Comparison of ENCODE assay signal across 8 mouse cellular contexts in genomic region chr5:30154474-30155394, GRCm38 (mm10). TPM values are rescaled to one million over a fixed set of nuclear protein-coding genes. Genes with fewer than 3 reads are reported as not detected.
DNase-seq lines count a peak whose midpoint lies in the region; ATAC-seq and TF ChIP-seq lines count a peak whose summit lies in the region.

Hadha (minus strand) TSS chr5:30155162.
Hadhb (plus strand) TSS chr5:30155248.

- H3K4me2 ChIP-seq in forebrain, embryonic 15.5 days (replicated peaks) = peak within 1 kb of the TSS; percentile 85

- H3K27me3 ChIP-seq in forebrain, embryonic 15.5 days = no peaks in the 10 kb centered on the region

- TF ChIP-seq CTCF in lung, adult 2 months (IDR thresholded peaks at IDR 0.05; ENCODE audit: insufficient read depth, low read length) = no peak

- no peaks in the 10 kb centered on the region for H3K36me3 ChIP-seq in forebrain, embryonic 15.5 days

- peak within 1 kb of the TSS; percentile 88 for H3K27ac ChIP-seq in forebrain, embryonic 15.5 days (replicated peaks)

- peak; percentile 88; the same call in 1 of the 2 replicates for TF ChIP-seq POLR2A in lung, adult 2 months (IDR thresholded peaks at IDR 0.05; ENCODE audit: borderline replicate concordance, extremely low read depth, low read depth, low read length)

- intact Hi-C loops in heart, postnatal 25 days (cut with DNase I) = no loop called here

- H3K9ac ChIP-seq in forebrain, embryonic 15.5 days (replicated peaks) = peak within 1 kb of the TSS; percentile 87

- H3K4me1 ChIP-seq in forebrain, embryonic 15.5 days = peaks cover 32% of the 10 kb centered on the region
- H3K4me1 ChIP-seq in lung, adult 2 months (ENCODE audit: control insufficient read depth, insufficient read depth, low read length) = no peaks in the 10 kb centered on the region; the same call in none of the 2 replicates

- WGBS in forebrain, embryonic 15.5 days = under 1% methylated on average over 53 of the region's 53 CpGs
- WGBS in lung, adult 2 months = under 1% methylated on average over 53 of the region's 53 CpGs

- peak within 1 kb of the TSS; percentile 93 for H3K4me3 ChIP-seq in forebrain, embryonic 15.5 days
- peak within 1 kb of the TSS; percentile 99 for H3K4me3 ChIP-seq in lung, adult 2 months (replicated peaks; ENCODE audit: extremely low read depth, low read depth, low read length)

- ATAC-seq in forebrain, embryonic 15.5 days (replicated peaks) = peak; percentile 90
- ATAC-seq in neutrophil, adult 5-6 weeks (ENCODE audit: extremely low read depth, insufficient number of reproducible peaks, low FRiP score, poor library complexity, severe bottlenecking) = peak; percentile 91

- H3K9me3 ChIP-seq in forebrain, embryonic 15.5 days = no peaks in the 10 kb centered on the region

- peak; percentile 91 for DNase-seq in ES-CJ7 (ENCODE audit: low read depth, low spot score)
- peak; percentile 92 for DNase-seq in cerebellum, adult 11 months
- DNase-seq in heart, postnatal 25 days (ENCODE audit: low spot score) = peak; percentile 86
- DNase-seq in layer of hippocampus, adult 18-20 months (ENCODE audit: low spot score in 2 of 2) = peak; percentile 88 to 96
- DNase-seq in lung, adult 2 months = peak; percentile 96
- DNase-seq in thymus, adult 18-20 months = peak; percentile 82 to 87

RNA-seq across cellular contexts. Expression of gene Hadha, which starts in this region (rescaled TPM):
- 73.9 and 79.7 TPM in 2 replicates for polyA plus RNA-seq in forebrain, embryonic 15.5 days (2015; fragmentation: Nextera tagmentation; extraction: Ambion mirVana)
- 1,000 to 10,000 TPM; 1,064 to 1,096 TPM for total RNA-seq in heart, postnatal 25 days (2021)
- total RNA-seq in layer of hippocampus, adult 18-20 months (2021) = 10 to 100 TPM; 70.6 to 71.9 TPM
- polyA plus RNA-seq in lung, adult 2 months (2012; rRNA removed) = 36.2 and 64.3 TPM in 2 replicates
- 106 and 107 TPM in 2 replicates for total RNA-seq in neutrophil, adult 5-6 weeks (2017)

RNA-seq across cellular contexts. Expression of gene Hadhb, which starts in this region (rescaled TPM):
- 65.2 and 73.6 TPM in 2 replicates for polyA plus RNA-seq in forebrain, embryonic 15.5 days (2015; fragmentation: Nextera tagmentation; extraction: Ambion mirVana)
- total RNA-seq in heart, postnatal 25 days (2021) = 1,000 to 10,000 TPM; 1,651 to 1,795 TPM
- total RNA-seq in layer of hippocampus, adult 18-20 months (2021) = 10 to 100 TPM; 95.8 to 97.8 TPM
- polyA plus RNA-seq in lung, adult 2 months (2012; rRNA removed) = 49.3 and 112 TPM in 2 replicates
- 54.9 and 63.0 TPM in 2 replicates for total RNA-seq in neutrophil, adult 5-6 weeks (2017)

Comparison
In these comparisons a context has a peak if more than half of its experiments do, and no peak if none do; other contexts are left out.
1. Peak in every context shown above with its lines: DNase-seq, ATAC-seq, H3K4me3 ChIP-seq and H3K27ac ChIP-seq.
2. RNA of gene Hadhb (total RNA-seq): 1,651 to 1,795 TPM in heart, postnatal 25 days; 95.8 to 97.8 TPM in layer of hippocampus, adult 18-20 months and 54.9 to 63.0 TPM in neutrophil, adult 5-6 weeks; every median in the first group is over 10 times any median in the second.